Mouse (Mus musculus) bone marrow macrophage, adult 2 months (primary cell): ENCODE measurements around the gene Klhl31.

Source experiments
- CTCF ChIP-seq: IDR thresholded peaks from 2 replicates; pipeline ENCODE4 v1.5.1; 2012; ENCODE audit warnings: low read depth, mild to moderate bottlenecking, low read length, moderate library complexity
- POLR2A ChIP-seq: IDR thresholded peaks from 2 replicates; pipeline ENCODE4 v1.6.1; 2012; ENCODE audit warnings: mild to moderate bottlenecking, low read depth, low read length, borderline replicate concordance

- TF ChIP-seq CTCF (no peak), POLR2A (no peak)
Observed at GRCm38 (mm10) chr9:77655935-77656288, 19.6 kb downstream of the Klhl31 start.
